Mouse (Mus musculus): ENCODE data around the gene Gm3776. TPM values are rescaled to one million over a fixed set of nuclear protein-coding genes. Genes with fewer than 3 reads are reported as not detected.
"Not testable (repeated sequence)": the region's sequence is repeated elsewhere in the genome, so short reads cannot be mapped to it uniquely, and the experiment has no call there.

The Gm3776 gene
- polyA plus RNA-seq, 1 experiment: 0.90 TPM

- Histone ChIP-seq H3K27ac (ENCODE audit: insufficient read depth, low read depth, low read length) (no peak overlapping the region), H3K4me3 (ENCODE audit: low read depth, low read length) (no peak overlapping the region), H3K4me1 (ENCODE audit: control insufficient read depth, insufficient read depth, insufficient read length, low read length) (peaks cover 37% of the 10 kb centered on the region), H3K36me3 (ENCODE audit: control insufficient read depth, insufficient read depth, low read length) (no peaks in the 10 kb centered on the region), H3K27me3 (ENCODE audit: control insufficient read depth, insufficient read depth, low read length) (no peaks in the 10 kb centered on the region)
- 72% methylated on average over 8 of the region's 8 CpGs for WGBS
- TF ChIP-seq CTCF (IDR thresholded peaks at IDR 0.05; ENCODE audit: extremely low read depth, insufficient read length, insufficient replicate concordance, low read depth, low read length) (no peak), POLR2A (IDR thresholded peaks at IDR 0.05; ENCODE audit: low read depth, low read length) (no peak)
Observed at GRCm38 (mm10) chr9:78222616-78223015, 34.3 kb upstream of the Gm3776 start.

DNA sequence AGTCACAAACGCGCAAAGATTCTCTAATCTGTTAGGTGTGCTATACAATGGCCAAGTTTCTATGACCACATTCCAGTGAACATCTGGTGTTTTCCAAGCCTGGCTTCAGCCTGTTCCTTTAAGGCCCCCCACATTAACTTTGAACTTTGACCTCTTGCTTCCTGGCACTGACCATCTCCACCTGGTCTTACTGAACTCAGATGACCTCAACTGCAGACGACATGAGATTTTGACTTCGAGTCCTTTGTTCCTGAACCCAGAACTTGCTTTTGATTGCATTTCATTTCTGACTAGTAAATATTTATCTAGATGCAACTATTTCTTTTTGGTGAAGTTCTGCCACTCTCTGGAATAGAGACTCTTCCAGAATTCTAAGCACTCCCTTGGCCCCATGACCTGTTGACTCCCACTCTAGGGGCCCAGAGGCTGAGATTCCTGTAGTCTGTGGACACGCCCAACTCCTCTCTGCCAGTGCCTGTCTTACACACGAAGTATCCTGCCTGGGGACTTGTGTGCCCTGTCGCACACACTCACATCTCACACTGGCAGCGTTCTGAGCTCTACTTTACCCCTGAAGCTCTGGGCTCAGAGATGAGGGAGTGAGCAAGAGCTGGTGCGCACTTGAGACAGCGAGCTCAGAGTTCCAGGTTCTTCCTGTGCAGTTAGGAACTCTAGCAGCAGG is 33.6 kb upstream of the Gm3776 start:
- peaks cover 36% of the 10 kb centered on the region for H3K4me1 ChIP-seq (ENCODE audit: control insufficient read depth, insufficient read depth, insufficient read length, low read length)
- no peaks in the 10 kb centered on the region for H3K36me3 ChIP-seq (ENCODE audit: control insufficient read depth, insufficient read depth, low read length)
- no peaks in the 10 kb centered on the region for H3K27me3 ChIP-seq (ENCODE audit: control insufficient read depth, insufficient read depth, low read length)
- TF ChIP-seq CTCF (IDR thresholded peaks at IDR 0.05; ENCODE audit: extremely low read depth, insufficient read length, insufficient replicate concordance, low read depth, low read length) (no peak), POLR2A (IDR thresholded peaks at IDR 0.05; ENCODE audit: low read depth, low read length) (no peak)
- no peak overlapping the region for H3K4me3 ChIP-seq (ENCODE audit: low read depth, low read length)
- no peak overlapping the region for H3K27ac ChIP-seq (ENCODE audit: insufficient read depth, low read depth, low read length)
- 57% methylated on average over 10 of the region's 10 CpGs for WGBS

- H3K4me1 ChIP-seq (ENCODE audit: control insufficient read depth, insufficient read depth, insufficient read length, low read length): peaks cover 39% of the 10 kb centered on the region
- no peak overlapping the region for H3K4me3 ChIP-seq (ENCODE audit: low read depth, low read length)
- no peaks in the 10 kb centered on the region for H3K27me3 ChIP-seq (ENCODE audit: control insufficient read depth, insufficient read depth, low read length)
- 38% methylated on average over 2 of the region's 2 CpGs for WGBS
- peak overlapping the region; percentile 43; the same call in 1 of the 2 replicates for H3K27ac ChIP-seq (ENCODE audit: insufficient read depth, low read depth, low read length)
- no peaks in the 10 kb centered on the region for H3K36me3 ChIP-seq (ENCODE audit: control insufficient read depth, insufficient read depth, low read length)
- TF ChIP-seq CTCF (IDR thresholded peaks at IDR 0.05; ENCODE audit: extremely low read depth, insufficient read length, insufficient replicate concordance, low read depth, low read length) (no peak), POLR2A (IDR thresholded peaks at IDR 0.05; ENCODE audit: low read depth, low read length) (no peak)
Observed at GRCm38 (mm10) chr9:78224418-78224817, 32.5 kb upstream of the Gm3776 start.

DNA sequence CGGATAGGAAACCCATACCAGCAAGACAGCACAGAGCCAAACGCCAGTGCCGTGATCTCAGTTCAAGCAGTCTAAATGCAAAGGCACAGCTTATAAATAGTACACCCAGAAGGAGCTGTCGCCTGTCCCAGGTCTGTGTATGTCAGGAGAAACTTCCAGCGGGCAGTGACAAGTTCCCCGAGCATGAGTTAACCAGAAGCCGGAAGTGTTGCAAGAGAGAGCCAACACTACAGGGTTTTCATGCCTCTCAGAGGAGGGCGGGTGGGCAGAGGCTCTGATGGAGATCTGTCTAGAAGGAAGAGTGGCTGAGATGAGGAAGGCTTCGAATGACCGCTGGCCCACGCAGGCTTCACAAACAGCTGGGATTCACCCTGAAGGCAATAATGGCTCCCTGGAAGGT is 31.6 kb upstream of the Gm3776 start:
- H3K36me3 ChIP-seq (ENCODE audit: control insufficient read depth, insufficient read depth, low read length): no peaks in the 10 kb centered on the region
- H3K4me3 ChIP-seq (ENCODE audit: low read depth, low read length): no peak overlapping the region
- WGBS: 85% methylated on average over 11 of the region's 11 CpGs
- H3K27ac ChIP-seq (ENCODE audit: insufficient read depth, low read depth, low read length): no peak overlapping the region
- H3K27me3 ChIP-seq (ENCODE audit: control insufficient read depth, insufficient read depth, low read length): no peaks in the 10 kb centered on the region
- no peak for TF ChIP-seq CTCF (IDR thresholded peaks at IDR 0.05; ENCODE audit: extremely low read depth, insufficient read length, insufficient replicate concordance, low read depth, low read length)
- TF ChIP-seq POLR2A (IDR thresholded peaks at IDR 0.05; ENCODE audit: low read depth, low read length): no peak
- H3K4me1 ChIP-seq (ENCODE audit: control insufficient read depth, insufficient read depth, insufficient read length, low read length): peaks cover 38% of the 10 kb centered on the region

GRCm38 (mm10) chr9:78228122-78228521 is 28.8 kb upstream of the Gm3776 start:
- TF ChIP-seq CTCF (IDR thresholded peaks at IDR 0.05; ENCODE audit: extremely low read depth, insufficient read length, insufficient replicate concordance, low read depth, low read length) (no peak), POLR2A (IDR thresholded peaks at IDR 0.05; ENCODE audit: low read depth, low read length) (no peak)
- WGBS: 81% methylated on average over 2 of the region's 2 CpGs
- no peak overlapping the region for H3K4me3 ChIP-seq (ENCODE audit: low read depth, low read length)
- H3K36me3 ChIP-seq (ENCODE audit: control insufficient read depth, insufficient read depth, low read length): no peaks in the 10 kb centered on the region
- no peak overlapping the region for H3K27ac ChIP-seq (ENCODE audit: insufficient read depth, low read depth, low read length)
- H3K4me1 ChIP-seq (ENCODE audit: control insufficient read depth, insufficient read depth, insufficient read length, low read length): peaks cover 36% of the 10 kb centered on the region
- H3K27me3 ChIP-seq (ENCODE audit: control insufficient read depth, insufficient read depth, low read length): no peaks in the 10 kb centered on the region

DNA sequence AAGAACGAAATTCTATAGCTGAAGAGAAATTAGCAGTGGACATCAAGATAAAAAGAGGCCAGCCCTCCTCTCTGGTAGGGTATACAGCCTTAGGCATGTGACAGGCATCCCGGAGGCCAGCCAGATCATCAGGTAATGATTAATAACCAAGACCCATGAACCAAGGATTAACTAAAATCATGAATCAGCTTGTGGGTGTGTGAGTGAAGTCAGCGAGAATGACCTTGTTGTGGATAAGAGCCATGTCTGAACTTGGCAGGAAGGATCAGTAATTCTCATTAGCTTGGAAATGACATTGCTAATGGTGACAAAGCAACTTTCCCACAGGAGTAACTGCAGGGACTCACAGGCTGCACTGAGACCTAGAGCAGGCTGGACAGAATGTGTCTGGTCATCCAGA is 27.3 kb upstream of the Gm3776 start:
- H3K27ac ChIP-seq (ENCODE audit: insufficient read depth, low read depth, low read length): peak overlapping the region; percentile 91
- 20% methylated on average over 3 of the region's 3 CpGs for WGBS
- H3K27me3 ChIP-seq (ENCODE audit: control insufficient read depth, insufficient read depth, low read length); H3K36me3 ChIP-seq (ENCODE audit: control insufficient read depth, insufficient read depth, low read length); H3K4me3 ChIP-seq (ENCODE audit: low read depth, low read length): not testable (repeated sequence)
- H3K4me1 ChIP-seq (ENCODE audit: control insufficient read depth, insufficient read depth, insufficient read length, low read length): peaks cover 25% of the 10 kb centered on the region

DNA sequence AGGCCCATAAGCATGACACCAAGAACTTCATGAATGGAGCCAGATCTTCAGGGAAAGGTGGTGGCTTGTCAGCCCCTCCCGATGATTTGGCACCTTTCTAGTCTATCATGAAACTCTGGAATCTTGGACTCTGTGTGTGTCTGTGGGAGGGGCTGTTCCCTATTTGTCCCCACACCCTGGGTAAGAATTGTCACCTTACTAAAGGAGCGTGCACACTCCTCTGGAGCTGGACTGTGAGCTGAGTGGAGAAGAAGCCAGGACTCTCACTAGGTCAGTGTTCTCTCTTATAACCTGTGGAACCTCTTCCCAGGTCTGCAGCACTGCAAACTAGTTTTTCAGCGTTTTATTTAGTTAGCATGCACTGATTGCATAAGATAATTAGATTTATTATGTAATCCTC is 26.5 kb upstream of the Gm3776 start, which contains the start of gene Gsta1:
Gsta1 (plus strand) TSS at position 196 of the 400 bp plus-strand sequence.
- Histone ChIP-seq H3K27ac (ENCODE audit: insufficient read depth, low read depth, low read length) (peak within 1 kb of the TSS; percentile 91), H3K4me1 (ENCODE audit: control insufficient read depth, insufficient read depth, insufficient read length, low read length) (peaks cover 22% of the 10 kb centered on the region)
- WGBS: 25% methylated on average over 3 of the region's 3 CpGs
- H3K4me3 ChIP-seq (ENCODE audit: low read depth, low read length); H3K27me3 ChIP-seq (ENCODE audit: control insufficient read depth, insufficient read depth, low read length); H3K36me3 ChIP-seq (ENCODE audit: control insufficient read depth, insufficient read depth, low read length): not testable (repeated sequence)

GRCm38 (mm10) chr9:78233121-78233695 is 23.7 kb upstream of the Gm3776 start:
- WGBS: no CpG with 5 or more reads among the region's 10 CpGs
- H3K4me3 ChIP-seq (ENCODE audit: low read depth, low read length); H3K27me3 ChIP-seq (ENCODE audit: control insufficient read depth, insufficient read depth, low read length); H3K27ac ChIP-seq (ENCODE audit: insufficient read depth, low read depth, low read length); H3K36me3 ChIP-seq (ENCODE audit: control insufficient read depth, insufficient read depth, low read length); H3K4me1 ChIP-seq (ENCODE audit: control insufficient read depth, insufficient read depth, insufficient read length, low read length): not testable (repeated sequence)

DNA sequence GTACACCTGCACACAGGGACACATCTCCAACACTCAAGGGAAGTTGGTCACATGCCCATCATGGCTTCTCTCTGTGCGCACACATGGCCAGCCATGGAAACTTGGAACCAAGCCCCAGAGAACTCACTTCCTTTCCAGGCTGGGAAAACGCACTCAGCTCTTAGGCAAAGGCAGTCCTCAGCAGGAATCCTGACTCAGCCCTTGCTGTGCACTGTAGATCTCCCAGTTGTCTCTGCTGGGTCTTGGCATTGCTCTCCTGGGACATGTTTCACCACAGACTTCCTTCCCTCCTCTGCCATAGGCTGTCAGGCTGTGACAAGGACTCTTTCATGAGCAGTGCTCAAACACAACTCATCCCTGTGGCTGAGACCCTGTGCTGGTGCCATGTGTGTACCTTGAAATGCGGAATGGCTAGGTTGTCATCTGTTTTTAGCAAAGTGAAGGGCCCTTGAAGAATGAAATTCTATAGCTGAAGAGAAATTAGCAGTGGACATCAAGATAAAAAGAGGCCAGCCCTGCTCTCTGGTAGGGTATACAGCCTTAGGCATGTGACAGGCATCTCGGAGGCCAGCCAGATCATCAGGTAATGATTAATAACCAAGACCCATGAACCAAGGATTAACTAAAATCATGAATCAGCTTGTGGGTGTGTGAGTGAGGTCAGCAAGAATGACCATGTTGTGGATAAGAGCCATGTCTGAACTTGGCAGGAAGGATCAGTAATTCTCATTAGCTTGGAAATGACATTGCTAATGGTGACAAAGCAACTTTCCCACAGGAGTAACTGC is 1.1 kb upstream of the Gm3776 start:
- WGBS: 26% methylated on average over 4 of the region's 4 CpGs

GRCm38 (mm10) chr9:78259688-78260087 is 2.8 kb downstream of the Gm3776 start:
- not testable (repeated sequence) for H3K4me3 ChIP-seq (ENCODE audit: low read depth, low read length); H3K27me3 ChIP-seq (ENCODE audit: control insufficient read depth, insufficient read depth, low read length); H3K27ac ChIP-seq (ENCODE audit: insufficient read depth, low read depth, low read length); H3K4me1 ChIP-seq (ENCODE audit: control insufficient read depth, insufficient read depth, insufficient read length, low read length); H3K36me3 ChIP-seq (ENCODE audit: control insufficient read depth, insufficient read depth, low read length)
- whole genome bisulfite sequencing: 4% methylated on average over 1 of the region's 6 CpGs

More for the DNA sequence above, 1.1 kb upstream of the Gm3776 start:
- H3K4me3 ChIP-seq (ENCODE audit: low read depth, low read length); H3K4me1 ChIP-seq (ENCODE audit: control insufficient read depth, insufficient read depth, insufficient read length, low read length); H3K36me3 ChIP-seq (ENCODE audit: control insufficient read depth, insufficient read depth, low read length); H3K27me3 ChIP-seq (ENCODE audit: control insufficient read depth, insufficient read depth, low read length): not testable (repeated sequence)
- peak overlapping the region; percentile 73 for H3K27ac ChIP-seq (ENCODE audit: insufficient read depth, low read depth, low read length)
